Mouse (Mus musculus) hindbrain, embryonic 11.5 days (tissue): Measurements from ENCODE around the gene Hist1h1t. TPM values are rescaled to one million over a fixed set of nuclear protein-coding genes. Genes with fewer than 3 reads are reported as not detected.

Source experiments
- ATAC-seq: fragments of 200-750 bp; cut with Nextera tagmentation; 2 replicates; pipeline ENCODE4 v1.8.0; 2017; ENCODE audit warnings: mild to moderate bottlenecking, moderate TSS enrichment, moderate library complexity; ENCODE audit not compliant: low FRiP score
- DNase-seq: peaks from one replicate; pipeline ENCODE4 v3.0.0-alpha.2; 2015; ENCODE audit warnings: low spot score
- H3K27ac ChIP-seq: fragments of 300-500 bp; sonication (generic); 2 replicates; pipeline ENCODE4 v1.5.1; 2014; ENCODE audit warnings: mild to moderate bottlenecking, low read depth, low read length
- H3K27me3 ChIP-seq: fragments of 300-500 bp; sonication (generic); 2 replicates; pipeline ENCODE4 v1.6.1; 2014; ENCODE audit warnings: mild to moderate bottlenecking, low read length, moderate library complexity, mixed read lengths; ENCODE audit not compliant: control insufficient read depth, insufficient read depth
- H3K36me3 ChIP-seq: fragments of 300-500 bp; sonication (generic); 2 replicates; pipeline ENCODE4 v1.6.1; 2014; ENCODE audit warnings: mild to moderate bottlenecking, low read length, moderate library complexity, mixed read lengths; ENCODE audit not compliant: control insufficient read depth, insufficient read depth
- H3K4me1 ChIP-seq: fragments of 300-500 bp; sonication (generic); replicated peaks from 2 replicates; pipeline ENCODE4 v1.6.1; 2014; ENCODE audit warnings: low read length, mixed read lengths; ENCODE audit not compliant: control insufficient read depth, insufficient read depth
- H3K4me2 ChIP-seq: fragments of 300-500 bp; sonication (generic); replicated peaks from 2 replicates; pipeline ENCODE4 v1.6.1; 2014; ENCODE audit warnings: mild to moderate bottlenecking, low read depth, low read length
- H3K4me3 ChIP-seq: fragments of 300-500 bp; sonication (generic); 2 replicates; pipeline ENCODE4 v1.5.1; 2014; ENCODE audit warnings: low read depth, low read length
- H3K9ac ChIP-seq: fragments of 300-500 bp; sonication (generic); 2 replicates; pipeline ENCODE4 v1.6.1; 2014; ENCODE audit warnings: low read depth, low read length
- H3K9me3 ChIP-seq: fragments of 300-500 bp; sonication (generic); 2 replicates; pipeline ENCODE4 v1.6.1; 2016; ENCODE audit warnings: low read length; ENCODE audit not compliant: control insufficient read depth
- WGBS: fragments of 180-500 bp; shearing (Covaris S2); extraction: QIAGEN DNeasy Blood & Tissue Kit; methylation state at CpG from one replicate; pipeline ENCODE4 v1.1.7; 2014; 5-methylcytosine and 5-hydroxymethylcytosine counted together
- polyA plus RNA-seq: library from polyadenylated mRNA; unstranded; fragments of >200 nt; fragmentation: Nextera tagmentation; extraction: Ambion mirVana; gene quantifications from 2 replicates; pipeline ENCODE4 v1.2.1, GENCODE M21; 2014

Gene Hist1h1t
- polyA plus RNA-seq, 1 experiment from 2014 or later = not detected

- Histone ChIP-seq H3K4me2 (peak within 1 kb of the TSS; percentile 96), H3K9ac (peak within 1 kb of the TSS; percentile 75), H3K9me3 (no peaks in the 10 kb centered on the region), H3K27ac (peak within 1 kb of the TSS; percentile 96), H3K36me3 (no peaks in the 10 kb centered on the region), H3K4me1 (0 out of 2 replicates have a peak, but pooled peaks cover 3% of the 10 kb centered on the region), H3K27me3 (no peaks in the 10 kb centered on the region), H3K4me3 (peak within 1 kb of the TSS; percentile 57)
- ATAC-seq = peak; percentile 95
- WGBS = under 1% methylated on average over 27 of the region's 38 CpGs
- DNase-seq = peak; percentile 93
These were observed 43.1 kb downstream of the Hist1h1t start, which contains the start of gene Hist1h1c for GRCm38 (mm10) chr13:23738677-23739068. TSS of gene Hist1h1c (plus strand) at chr13:23738808.

GRCm38 (mm10) chr13:23739069-23739921 is 43.7 kb downstream of the Hist1h1t start:
- ATAC-seq (peak; percentile 87), DNase-seq (peak; percentile 88)
- Histone ChIP-seq H3K4me1 (0 out of 2 replicates have a peak, but pooled peaks cover 3% of the 10 kb centered on the region), H3K27me3 (no peaks in the 10 kb centered on the region), H3K4me2 (peak overlapping the region; percentile 96), H3K9me3 (no peaks in the 10 kb centered on the region), H3K9ac (peak overlapping the region; percentile 75), H3K4me3 (peak overlapping the region; percentile 57), H3K27ac (peak overlapping the region; percentile 96), H3K36me3 (no peaks in the 10 kb centered on the region)
- WGBS = under 1% methylated on average over 39 of the region's 39 CpGs

- WGBS = 1% methylated on average over 14 of the region's 14 CpGs
- no peaks in the 10 kb centered on the region for H3K9me3 ChIP-seq
- DNase-seq (no peak), ATAC-seq (no peak)
- no peaks in the 10 kb centered on the region for H3K36me3 ChIP-seq
- H3K4me2 ChIP-seq = peak overlapping the region; percentile 96
- peak overlapping the region; percentile 96 for H3K27ac ChIP-seq
- H3K27me3 ChIP-seq = no peaks in the 10 kb centered on the region
- peak overlapping the region; percentile 75 for H3K9ac ChIP-seq
- H3K4me3 ChIP-seq = peak overlapping the region; percentile 57
- H3K4me1 ChIP-seq = 0 out of 2 replicates have a peak, but pooled peaks cover 3% of the 10 kb centered on the region
These were observed 44.3 kb downstream of the Hist1h1t start for GRCm38 (mm10) chr13:23739922-23740252.

GRCm38 (mm10) chr13:23740256-23740840 is 44.7 kb downstream of the Hist1h1t start:
- Histone ChIP-seq H3K4me1 (0 out of 2 replicates have a peak, but pooled peaks cover 3% of the 10 kb centered on the region), H3K9ac (peak overlapping the region; percentile 75), H3K9me3 (no peaks in the 10 kb centered on the region), H3K27me3 (no peaks in the 10 kb centered on the region), H3K36me3 (no peaks in the 10 kb centered on the region), H3K4me3 (peak overlapping the region; percentile 57), H3K27ac (peak overlapping the region; percentile 96), H3K4me2 (peak overlapping the region; percentile 96)
- ATAC-seq (no peak), DNase-seq (no peak)
- 31% methylated on average over 13 of the region's 13 CpGs for WGBS

- DNase-seq (no peak), ATAC-seq (no peak)
- H3K27me3 ChIP-seq = no peaks in the 10 kb centered on the region
- H3K9ac ChIP-seq = peak overlapping the region; percentile 27; the same call in 1 of the 2 replicates
- H3K27ac ChIP-seq = 0 out of 2 replicates have a peak overlapping the region, but pooled peaks have one; percentile 20
- no peak overlapping the region for H3K4me3 ChIP-seq
- WGBS = 47% methylated on average over 5 of the region's 5 CpGs
- H3K4me2 ChIP-seq = peak overlapping the region; percentile 96; the same call in 1 of the 2 replicates
- H3K36me3 ChIP-seq = no peaks in the 10 kb centered on the region
- H3K4me1 ChIP-seq = 0 out of 2 replicates have a peak, but pooled peaks cover 3% of the 10 kb centered on the region
- no peaks in the 10 kb centered on the region for H3K9me3 ChIP-seq
These were observed 45.3 kb downstream of the Hist1h1t start for GRCm38 (mm10) chr13:23740910-23741309.

GRCm38 (mm10) chr13:23742007-23742406 is 46.4 kb downstream of the Hist1h1t start:
- DNase-seq = no peak
- Histone ChIP-seq H3K4me2 (no peak overlapping the region; the same call in 1 of the 2 replicates), H3K9ac (no peak overlapping the region), H3K4me3 (no peak overlapping the region), H3K4me1 (0 out of 2 replicates have a peak, but pooled peaks cover 3% of the 10 kb centered on the region), H3K27ac (no peak overlapping the region), H3K36me3 (no peaks in the 10 kb centered on the region), H3K27me3 (no peaks in the 10 kb centered on the region), H3K9me3 (no peaks in the 10 kb centered on the region)
- ATAC-seq = no peak

- Histone ChIP-seq H3K36me3 (no peaks in the 10 kb centered on the region), H3K4me1 (peaks cover 7% of the 10 kb centered on the region; the same call in 1 of the 2 replicates), H3K4me2 (no peak overlapping the region), H3K27ac (no peak overlapping the region), H3K9ac (no peak overlapping the region), H3K27me3 (no peaks in the 10 kb centered on the region), H3K9me3 (no peaks in the 10 kb centered on the region), H3K4me3 (no peak overlapping the region)
- WGBS = 79% methylated on average over 5 of the region's 5 CpGs
- ATAC-seq (no peak), DNase-seq (no peak)
These were observed 47.6 kb downstream of the Hist1h1t start for GRCm38 (mm10) chr13:23743215-23743614.

- H3K9ac ChIP-seq = peak overlapping the region; percentile 19; the same call in 1 of the 2 replicates
- ATAC-seq (no peak), DNase-seq (peak; percentile 34)
- peak overlapping the region; percentile 30; the same call in 1 of the 2 replicates for H3K4me3 ChIP-seq
- H3K27me3 ChIP-seq = no peaks in the 10 kb centered on the region
- H3K27ac ChIP-seq = peak overlapping the region; percentile 66
- peak overlapping the region; percentile 39 for H3K4me2 ChIP-seq
- WGBS = 50% methylated on average over 4 of the region's 4 CpGs
- no peaks in the 10 kb centered on the region for H3K36me3 ChIP-seq
- H3K9me3 ChIP-seq = no peaks in the 10 kb centered on the region
- H3K4me1 ChIP-seq = peaks cover 7% of the 10 kb centered on the region; the same call in 1 of the 2 replicates
These were observed 48.3 kb downstream of the Hist1h1t start for GRCm38 (mm10) chr13:23743963-23744362.
